Mouse (Mus musculus) embryo, embryonic 11.5 days (tissue): ENCODE results near the gene Plcd4.
"Not testable (repeated sequence)": the region's sequence is repeated elsewhere in the genome, so short reads cannot be mapped to it uniquely, and the experiment has no call there.

Source experiments
- DNase-seq: peaks from one replicate; pipeline ENCODE4 v3.0.0-alpha.2; 2012; ENCODE audit warnings: low read depth, low spot score

The Plcd4 gene

DNA sequence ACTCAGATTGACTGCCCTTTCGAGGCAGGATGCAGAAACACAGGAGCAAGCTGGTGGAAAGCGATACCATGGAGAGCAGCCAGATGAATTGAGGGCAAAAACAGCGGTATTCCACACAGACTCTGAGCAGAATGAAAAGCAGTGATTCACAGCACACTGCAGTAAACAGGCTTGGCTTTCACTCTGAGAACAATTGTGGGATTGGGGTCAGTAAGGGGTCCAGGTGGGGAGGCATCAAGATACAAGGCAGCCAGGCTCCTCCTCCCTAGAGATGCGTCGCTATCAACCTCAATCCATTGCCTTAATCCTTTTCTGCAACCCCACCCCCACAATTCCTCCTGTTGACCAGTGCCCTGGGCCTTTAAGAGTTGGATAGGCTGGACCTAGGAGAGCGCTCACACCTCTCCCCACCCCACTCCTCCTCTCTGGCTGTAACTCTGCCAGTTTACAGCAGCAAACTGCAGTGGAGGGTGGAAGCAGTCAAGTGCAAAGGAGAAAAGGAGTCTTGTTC, at the start of gene Plcd4:
Gene Plcd4, plus strand, starts transcription at position 438 of the 511 bp plus-strand sequence.
- peak; percentile 4 for DNase-seq

DNA sequence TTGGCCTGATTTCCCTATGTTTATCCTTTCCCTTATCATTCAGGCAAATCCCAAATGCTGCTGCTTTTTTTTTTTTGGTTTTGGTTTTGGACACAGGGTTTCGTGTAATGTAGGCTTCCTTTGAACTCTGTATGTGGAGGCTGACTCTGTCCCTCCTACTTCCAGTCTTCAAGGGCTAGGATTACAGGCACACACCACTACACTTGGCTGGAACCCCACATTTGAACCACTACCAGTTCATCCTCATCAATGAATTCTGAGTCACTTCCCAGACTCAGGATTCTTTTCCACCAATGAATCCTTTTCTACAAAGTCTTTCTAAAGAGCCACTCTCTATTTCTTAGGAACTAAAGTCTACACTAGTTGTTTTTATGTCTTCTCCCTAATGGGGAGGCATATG, 41.6 kb upstream of the Plcd4 start:
- DNase-seq, result no peak

DNA sequence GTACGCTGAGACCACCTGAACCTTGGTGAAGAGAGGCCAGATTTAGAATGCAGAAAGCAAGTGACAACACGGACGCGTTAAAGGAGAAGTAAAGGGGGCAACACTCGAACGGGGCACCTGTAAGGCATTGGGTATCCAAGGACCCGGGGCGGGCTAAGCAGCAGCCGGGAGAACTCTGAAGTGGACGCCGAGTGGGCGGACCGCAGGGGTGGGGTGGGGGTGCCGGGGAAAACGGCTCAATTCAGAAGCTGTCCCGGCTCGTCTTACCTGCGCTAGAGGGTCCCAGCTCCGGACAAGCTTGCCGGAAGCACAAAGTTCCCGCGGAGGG, 37.3 kb upstream of the Plcd4 start:
- DNase-seq, result no peak

DNA sequence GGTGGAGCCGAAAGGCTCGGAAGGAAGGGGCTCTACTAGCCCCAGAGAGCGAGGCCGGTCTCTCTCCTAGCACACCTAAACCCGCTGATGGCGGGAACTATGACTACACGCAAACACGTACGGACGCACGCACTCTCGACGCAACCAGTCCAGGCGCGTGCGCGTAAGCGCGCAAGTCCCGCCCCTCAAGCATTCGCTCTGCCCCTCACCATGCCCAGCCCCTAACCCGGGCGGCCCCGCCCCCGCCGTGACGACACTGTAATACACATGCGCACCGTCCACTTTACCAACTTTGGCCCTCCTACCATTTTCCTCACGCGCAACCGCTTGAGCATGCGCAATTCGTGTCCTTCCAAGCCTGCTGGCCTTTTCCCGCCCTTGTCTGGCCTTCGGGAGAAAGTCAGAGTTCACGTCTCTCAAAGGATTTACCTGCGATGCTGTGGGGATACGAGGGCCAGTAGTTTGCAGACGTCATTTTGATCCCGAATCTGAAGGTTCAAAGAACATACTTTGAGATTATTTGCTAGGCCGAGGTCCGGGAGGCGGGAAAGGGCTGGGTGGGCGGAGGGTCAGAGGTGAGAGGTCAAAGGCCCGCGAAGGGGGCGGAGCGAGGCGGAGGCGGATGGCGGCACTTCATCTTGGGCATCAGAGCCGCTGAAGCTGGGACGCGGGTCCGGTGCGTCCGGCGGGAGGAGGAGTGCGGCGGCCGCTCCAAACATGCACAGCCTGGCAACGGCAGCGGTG, 36.8 kb upstream of the Plcd4 start, which contains the start of gene Cnot9:
Gene Cnot9, plus strand, starts transcription at position 338 of the 744 bp plus-strand sequence.
- DNase-seq, result peak; percentile 100

DNA sequence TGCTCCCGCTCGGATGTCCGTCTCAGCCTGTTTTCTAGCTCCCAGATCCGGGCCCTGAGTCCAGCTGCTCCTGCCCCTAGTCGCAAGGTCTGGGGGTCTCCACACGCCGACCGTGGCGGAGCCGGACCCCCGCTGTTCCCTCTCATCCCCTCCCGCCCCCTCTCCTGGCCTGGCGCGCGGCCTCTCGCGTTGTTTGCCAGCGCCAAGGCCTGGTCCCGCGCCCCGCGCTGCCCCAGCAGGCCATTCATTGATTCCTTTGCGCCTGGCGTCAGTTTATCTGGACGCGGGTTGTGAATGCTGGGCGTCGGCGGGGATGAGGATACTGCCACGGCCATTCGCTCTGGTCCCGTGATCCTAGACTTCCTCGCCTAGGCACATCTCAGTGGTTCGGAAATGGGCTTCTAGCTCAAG, 36.2 kb upstream of the Plcd4 start:
- peak; percentile 63 for DNase-seq

DNA sequence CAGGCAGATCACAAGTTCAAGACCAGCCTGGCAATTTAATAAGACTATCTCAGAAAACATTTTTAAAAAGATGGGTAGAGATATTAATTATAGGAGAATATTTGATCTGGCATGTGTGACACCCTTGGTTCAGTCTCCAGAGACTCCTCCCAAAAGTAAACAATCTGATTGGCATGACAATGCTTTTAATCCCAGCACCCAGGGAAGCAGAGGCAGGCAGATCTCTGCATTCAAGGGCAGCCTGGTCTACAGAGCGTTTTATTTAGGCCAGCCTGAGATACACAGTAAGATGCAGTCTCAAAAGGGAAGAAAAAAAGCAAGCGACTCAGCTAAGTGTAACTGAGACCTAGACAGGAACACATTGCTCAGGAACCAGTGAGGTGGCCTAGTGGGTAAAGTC, 34.9 kb upstream of the Plcd4 start:
- DNase-seq, result no peak

DNA sequence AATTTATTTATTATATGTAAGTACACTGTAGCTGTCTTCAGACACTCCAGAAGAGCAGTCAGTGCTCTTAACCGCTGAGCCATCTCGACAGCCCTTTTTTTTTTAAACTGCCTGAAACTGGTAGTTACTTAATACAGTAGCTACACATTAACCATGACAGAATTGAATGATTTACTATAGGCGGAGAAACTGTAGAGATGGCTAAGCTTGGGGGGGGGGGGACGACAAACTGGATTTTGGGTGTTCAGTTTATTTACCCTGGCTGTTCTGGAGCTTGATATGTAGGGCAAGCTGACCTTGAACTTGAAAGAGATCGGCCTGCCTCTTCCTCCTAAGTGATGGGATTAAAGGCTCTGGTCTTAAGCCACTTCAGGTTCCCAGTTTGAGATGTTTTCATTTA, 31.4 kb upstream of the Plcd4 start:
- no peak for DNase-seq

DNA sequence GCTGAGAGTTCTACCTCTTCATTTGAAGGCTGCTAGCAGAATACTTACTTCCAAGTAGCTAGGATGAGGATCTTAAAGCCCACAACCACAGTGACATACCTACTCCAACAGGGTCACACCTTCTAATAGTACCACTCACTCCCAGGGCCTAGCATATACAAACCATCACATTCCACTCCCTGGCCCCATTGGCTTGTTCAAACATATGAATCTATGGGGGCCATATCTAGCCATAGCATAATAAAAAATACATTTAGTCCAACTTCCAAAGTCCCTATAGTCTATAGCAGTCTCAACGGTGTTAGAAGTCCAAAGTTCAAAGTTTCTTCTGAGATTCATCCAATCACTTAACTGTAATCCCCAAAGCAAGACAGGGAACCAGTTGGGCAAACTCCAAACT, 29.7 kb upstream of the Plcd4 start:
- DNase-seq, result not testable (repeated sequence)

DNA sequence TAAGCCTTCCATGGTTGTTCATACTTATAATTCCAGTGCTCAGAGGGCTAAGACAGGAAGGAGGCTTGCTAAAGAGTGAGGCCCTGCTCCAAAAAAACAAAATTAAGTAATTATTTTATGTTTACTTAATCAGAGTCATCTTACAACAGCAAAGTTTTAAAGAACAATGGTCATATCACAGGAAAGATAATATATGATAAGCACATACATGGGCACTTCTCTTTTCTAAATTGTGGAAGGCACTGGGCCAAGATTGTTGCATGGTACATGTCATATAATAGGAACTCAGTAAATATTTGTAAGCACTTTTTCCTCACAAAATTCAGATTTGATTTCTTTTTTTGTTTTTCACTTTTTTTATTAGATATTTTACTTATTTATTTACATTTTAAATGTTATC, 22.8 kb upstream of the Plcd4 start:
- no peak for DNase-seq

DNA sequence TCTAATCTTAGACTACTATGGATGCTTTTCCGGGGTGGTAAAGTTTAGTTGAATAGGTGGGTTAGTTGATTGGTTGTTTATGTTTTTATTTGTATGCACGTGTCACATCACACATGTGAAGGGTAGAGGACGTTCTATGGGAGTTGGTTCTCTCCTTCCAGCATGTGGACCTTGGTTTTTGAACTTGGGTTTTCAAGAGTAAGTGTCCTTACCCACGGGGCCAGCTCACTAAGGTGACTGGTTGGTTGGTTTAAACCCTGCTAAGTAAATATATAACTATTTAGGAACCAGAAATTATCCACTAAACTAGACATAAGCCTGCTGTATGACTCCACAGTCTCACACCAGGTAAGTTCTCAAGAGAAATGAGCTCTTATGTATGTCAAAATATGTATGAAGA, 17.9 kb upstream of the Plcd4 start:
- DNase-seq, result no peak

DNA sequence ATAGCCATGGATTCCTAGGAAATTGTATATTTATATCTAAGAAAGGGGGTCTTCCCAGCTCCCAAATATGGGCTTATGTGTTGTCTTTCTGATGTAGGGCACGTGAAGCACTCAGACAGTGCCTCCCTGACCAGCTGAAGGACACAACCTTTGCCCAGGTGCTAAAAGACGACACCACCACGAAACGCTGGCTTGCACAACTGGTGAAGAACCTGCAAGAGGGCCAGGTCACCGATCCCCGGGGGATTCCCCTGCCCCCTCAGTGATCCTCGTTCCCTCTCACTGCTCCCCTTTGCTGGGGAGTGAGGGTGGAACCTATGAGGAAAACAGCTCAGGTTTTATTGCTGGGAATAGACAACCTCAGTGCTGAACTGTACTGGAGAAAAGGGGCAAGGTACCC, 14.1 kb upstream of the Plcd4 start:
- DNase-seq, result no peak

DNA sequence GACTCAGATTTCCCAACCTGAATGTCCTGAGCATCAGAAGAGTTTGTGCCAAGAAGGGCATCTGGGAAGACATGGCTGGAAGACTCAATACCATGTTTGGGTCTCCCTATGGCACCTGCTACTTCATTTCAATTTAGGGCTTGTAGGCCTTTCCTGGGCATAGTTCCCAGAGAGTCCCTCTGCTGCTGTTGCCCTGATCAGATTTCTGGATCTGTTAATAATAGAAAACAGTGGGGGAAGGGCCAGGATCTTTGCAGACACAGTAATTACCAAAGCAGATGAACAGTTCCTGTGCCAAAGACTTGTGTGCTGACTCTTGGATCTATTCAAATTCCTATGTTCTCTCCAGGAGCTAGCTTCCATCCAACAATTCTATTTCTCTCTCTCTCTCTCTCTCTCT, 4.0 kb upstream of the Plcd4 start:
- DNase-seq, result no peak

DNA sequence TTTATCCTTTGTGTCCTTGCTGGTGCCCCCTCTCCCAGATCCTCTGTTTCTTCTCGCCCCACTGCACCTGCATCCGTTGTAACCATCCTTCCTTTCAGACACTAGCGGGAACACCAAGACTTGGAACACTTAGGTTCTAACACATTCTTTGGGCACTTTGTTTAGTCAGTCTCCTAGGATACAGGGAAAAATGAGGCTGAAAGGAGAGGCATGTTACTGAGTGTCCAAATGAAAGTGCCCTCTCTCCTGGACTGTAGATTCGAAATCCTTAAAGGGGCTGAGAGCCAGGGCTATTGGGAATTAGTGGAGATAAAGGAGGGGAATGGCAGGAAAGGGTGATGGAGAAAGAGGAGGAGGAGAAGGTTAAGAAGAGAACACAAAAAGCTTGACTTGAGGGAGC, 1.5 kb downstream of the Plcd4 start, which contains the start of gene Usp37:
Gene Usp37, minus strand, starts transcription at position 101 of the 400 bp plus-strand sequence.
- no peak for DNase-seq

DNA sequence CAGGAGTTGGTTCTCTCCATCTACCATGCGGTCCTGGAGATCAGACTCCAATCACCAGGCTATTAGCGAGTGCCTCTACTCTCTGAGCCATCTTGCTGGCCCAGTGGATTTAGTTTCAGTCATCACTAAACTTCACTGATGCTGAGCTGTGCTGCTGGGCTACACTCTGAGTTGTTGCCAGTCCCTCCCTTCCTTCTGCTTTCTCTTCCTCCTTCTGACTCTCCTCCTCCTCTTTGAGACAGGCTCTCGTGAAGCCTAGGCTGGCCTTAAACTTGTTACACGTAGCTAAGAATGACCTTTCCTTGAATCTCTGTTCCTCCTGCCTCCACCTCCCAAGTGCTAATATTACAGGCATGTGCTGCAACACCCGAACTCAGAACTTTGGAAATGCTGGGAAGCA, 16.4 kb downstream of the Plcd4 start:
- no peak for DNase-seq

DNA sequence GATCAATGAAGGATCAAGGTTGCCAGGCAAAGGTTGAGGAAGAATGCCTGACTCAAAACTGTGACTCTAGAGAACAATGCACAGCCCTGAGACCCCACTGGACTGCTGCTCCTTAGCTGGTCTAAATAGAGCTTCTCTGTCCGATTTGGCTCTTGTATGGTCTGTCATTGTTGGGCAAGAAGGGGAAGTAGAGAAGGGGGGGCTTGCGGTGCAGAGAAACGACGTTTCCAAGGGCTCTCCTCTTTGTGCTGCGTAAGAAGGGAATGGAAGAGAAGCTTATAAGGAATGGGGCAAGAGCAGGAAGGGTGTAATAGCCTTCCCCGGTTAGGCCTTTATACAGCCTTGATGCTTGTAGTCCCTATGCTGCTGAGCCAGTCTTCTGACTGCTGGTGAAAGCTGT, 23.1 kb downstream of the Plcd4 start:
- no peak for DNase-seq

DNA sequence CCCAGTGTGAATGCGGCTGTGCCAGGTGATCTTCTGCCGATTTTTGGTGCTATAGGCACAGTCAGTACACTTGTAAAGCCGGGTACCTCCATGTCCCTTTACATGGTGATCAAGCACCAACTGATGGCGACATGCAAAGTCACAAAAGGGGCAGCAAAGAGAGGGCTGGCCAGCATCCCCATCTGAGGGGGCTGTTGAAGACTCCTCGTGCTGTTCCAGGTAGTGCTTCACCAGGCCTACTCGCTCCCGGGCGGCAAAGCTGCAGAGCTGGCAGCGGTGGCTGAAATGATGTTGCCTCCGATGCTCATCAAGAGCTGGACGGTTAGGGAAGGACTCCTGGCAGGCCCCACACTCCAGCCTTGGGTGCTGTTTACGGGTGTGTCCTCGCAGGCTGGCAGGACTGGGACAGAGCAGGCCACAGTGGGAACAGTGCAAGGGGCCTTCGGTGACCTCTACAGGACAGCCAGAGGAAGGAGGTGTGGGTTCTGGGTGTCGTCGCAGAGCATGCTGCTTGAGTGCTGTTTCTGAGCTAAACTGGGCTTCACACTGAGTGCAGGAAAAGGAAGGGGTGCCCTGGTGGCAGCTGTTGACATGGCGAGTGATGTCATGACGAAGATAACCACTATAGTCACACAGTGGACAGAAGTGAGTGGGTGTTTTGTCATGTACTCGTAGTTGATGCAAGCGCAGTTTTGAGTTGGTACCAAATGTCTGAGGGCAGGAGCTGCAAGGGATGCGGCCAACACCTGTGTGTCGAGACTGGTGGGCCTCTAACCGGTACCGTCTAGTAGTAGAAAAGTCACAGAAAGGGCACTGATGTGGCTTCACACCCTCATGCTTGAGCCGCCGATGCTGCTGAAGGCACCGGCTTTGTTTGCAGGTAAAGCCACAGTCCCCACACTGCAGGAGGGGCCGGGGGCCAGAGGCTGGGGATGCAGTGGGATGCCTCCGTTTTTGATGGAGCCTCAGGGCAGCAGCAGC, 27.3 kb downstream of the Plcd4 start:
- no peak for DNase-seq

DNA sequence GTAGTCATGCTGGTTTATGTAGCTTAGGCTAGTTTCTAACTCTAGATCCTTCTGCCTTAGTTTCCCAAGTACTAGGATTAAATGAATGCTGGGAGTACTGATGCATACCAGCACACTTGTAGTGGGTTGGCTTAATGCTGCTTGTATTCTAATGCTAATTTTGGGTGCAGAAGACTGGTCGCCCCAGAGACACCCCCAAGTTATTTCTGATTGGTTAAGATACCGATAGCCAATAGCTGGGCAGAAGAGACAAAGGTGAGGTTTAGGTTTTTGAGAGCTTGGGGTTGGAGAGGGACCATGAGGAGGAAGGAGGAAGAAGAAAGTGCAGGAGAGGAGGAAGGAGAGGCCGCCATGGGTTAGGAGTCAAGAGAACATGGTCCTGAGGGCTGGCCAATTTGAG, 39.9 kb downstream of the Plcd4 start:
- no peak for DNase-seq

DNA sequence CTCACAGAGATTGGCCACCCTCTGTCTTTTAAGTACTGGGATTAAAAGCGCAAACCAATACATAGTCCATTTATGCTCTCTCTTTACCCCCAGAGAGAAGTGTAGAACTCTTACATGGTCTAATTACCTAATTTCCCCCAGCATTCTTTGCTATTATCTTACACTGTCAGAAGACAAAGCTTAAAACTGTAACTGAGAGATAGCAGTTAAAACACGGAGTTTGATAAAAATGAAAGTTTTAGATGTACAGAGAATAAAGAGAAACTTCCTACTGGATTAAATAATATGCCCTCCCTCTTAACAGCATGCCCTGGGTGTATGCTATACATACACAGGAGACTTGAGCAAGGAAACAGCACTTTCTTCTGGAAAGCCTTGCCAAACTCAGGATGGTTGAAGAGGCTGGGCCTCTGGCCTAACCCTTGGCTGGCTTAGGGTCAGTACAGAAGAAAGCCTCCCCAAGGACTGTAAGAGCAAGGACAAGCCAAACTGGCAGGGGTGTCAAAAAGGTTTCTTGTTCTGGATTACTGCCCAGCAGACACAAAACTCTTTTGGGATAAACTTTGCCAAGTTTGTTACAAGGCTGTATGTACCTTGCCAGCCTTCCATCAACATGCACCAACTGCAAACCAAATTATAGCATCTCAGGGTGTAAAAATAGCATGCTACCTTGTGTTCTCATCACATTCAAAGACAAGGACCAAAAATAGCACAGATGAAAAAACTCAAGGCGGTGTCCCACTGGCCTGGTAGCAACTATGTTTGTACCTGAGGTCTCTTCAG, 42.1 kb downstream of the Plcd4 start:
- DNase-seq, result no peak

DNA sequence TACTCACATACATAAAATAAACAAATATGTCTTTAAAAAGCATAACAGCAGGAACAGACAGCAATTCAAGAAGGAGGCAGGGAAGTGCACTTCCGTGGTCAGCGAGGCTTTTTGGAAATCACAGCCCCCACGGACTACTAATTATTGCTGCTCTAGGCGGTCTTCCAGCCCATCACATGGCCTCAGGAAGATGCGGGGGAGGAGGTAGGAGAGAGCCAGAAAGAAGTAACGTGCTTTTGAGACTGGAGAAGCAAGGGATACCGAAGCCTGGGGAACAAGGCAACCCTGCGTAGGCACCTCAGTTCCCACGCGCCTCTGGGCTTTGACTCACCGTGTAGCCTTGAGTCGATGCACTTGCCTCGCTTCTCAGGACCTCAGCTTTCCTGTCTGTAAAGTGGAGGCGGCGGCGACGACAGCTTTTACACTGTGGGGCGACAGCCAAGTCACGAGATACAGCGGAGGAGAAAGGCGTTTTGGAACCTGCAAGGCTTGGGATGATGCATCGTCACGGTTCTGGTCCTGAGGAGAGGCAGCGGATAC, 44.6 kb downstream of the Plcd4 start:
- DNase-seq, result no peak

DNA sequence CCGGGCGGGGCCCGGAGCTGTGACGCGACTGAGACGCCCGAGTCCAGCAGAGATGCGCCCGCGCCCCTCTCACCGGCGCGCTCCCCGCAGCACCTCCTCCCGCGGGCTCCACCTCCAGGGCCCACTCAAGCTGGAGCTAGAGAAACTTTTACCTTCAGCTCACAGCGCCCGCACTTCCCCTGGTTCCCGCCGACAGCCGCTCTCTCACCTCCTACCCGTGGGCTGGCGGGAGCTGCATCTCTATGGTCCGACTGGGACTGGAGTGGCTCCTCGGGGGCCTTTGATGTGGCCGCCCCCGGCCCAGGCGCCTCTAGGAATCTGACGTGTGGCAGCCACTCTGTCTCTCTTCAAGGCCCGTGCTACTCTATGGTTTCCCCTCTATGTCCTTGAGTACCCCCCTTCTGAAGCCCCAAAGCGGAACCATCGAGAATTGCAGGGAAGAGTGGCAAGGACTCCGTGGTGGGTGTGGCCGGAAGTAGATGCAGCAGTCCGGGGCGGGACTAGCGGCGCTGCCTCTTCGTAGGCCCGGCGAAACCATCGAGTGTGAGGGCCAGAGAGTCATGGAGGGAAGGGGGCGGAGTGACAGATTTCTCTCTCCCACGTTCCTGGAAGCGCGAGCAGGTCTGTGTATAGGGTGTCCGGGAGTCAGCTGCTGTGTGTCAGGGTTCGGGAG, 45.2 kb downstream of the Plcd4 start, which contains the start of the genes Zfp142 and Bcs1l:
Gene Zfp142, minus strand, starts transcription at position 474 of the 673 bp plus-strand sequence.
Gene Bcs1l, plus strand, starts transcription at position 517 of the 673 bp plus-strand sequence.
- DNase-seq, result peak; percentile 98

DNA sequence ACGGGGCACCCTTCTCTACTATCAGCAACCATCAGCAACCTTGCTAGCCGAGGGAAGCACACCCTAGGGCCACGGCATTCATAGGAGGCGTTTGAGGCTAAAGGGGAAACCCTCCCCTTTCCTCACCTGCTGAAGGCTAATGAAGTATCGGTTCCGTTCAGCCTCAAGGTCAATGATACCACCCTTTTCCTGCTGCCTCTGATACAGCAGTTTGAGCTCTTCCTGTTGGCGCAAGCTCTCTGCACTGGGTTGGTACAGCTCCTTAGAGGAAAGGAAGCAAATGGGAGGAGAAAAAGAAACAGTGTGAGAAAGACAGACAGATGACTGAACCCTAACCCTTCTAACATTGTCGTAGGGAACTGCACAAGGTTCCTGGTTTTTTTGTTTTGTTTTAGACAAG, 51.7 kb downstream of the Plcd4 start:
- DNase-seq, result no peak
